Mouse (Mus musculus) stomach, embryonic 16.5 days (tissue): ENCODE measurements around the gene Gm8220. TPM values are rescaled to one million over a fixed set of nuclear protein-coding genes. Genes with fewer than 3 reads are reported as not detected.
"Not testable (repeated sequence)": the region's sequence is repeated elsewhere in the genome, so short reads cannot be mapped to it uniquely, and the experiment has no call there.

ENCODE experiments used
- ATAC-seq: fragments of 200-750 bp; cut with Nextera tagmentation; 2 replicates; pipeline ENCODE4 v1.8.0; 2017; ENCODE audit warnings: moderate number of reproducible peaks, moderate TSS enrichment; ENCODE audit not compliant: insufficient read depth, low FRiP score
- H3K27ac ChIP-seq: fragments of 300-500 bp; sonication (generic); 2 replicates; pipeline ENCODE4 v1.5.1; 2014; ENCODE audit warnings: low read length
- H3K27me3 ChIP-seq: fragments of 300-500 bp; sonication (generic); 2 replicates; pipeline ENCODE4 v1.6.1; 2014; ENCODE audit warnings: low read length, control low read depth, mixed read lengths; ENCODE audit not compliant: control insufficient read depth, insufficient read depth
- H3K36me3 ChIP-seq: fragments of 300-500 bp; sonication (generic); 2 replicates; pipeline ENCODE4 v1.6.1; 2014; ENCODE audit warnings: low read length; ENCODE audit not compliant: control insufficient read depth, insufficient read depth
- H3K4me1 ChIP-seq: fragments of 300-500 bp; sonication (generic); 2 replicates; pipeline ENCODE4 v1.6.1; 2014; ENCODE audit warnings: low read length, control low read depth, mixed read lengths; ENCODE audit not compliant: control insufficient read depth, insufficient read depth
- H3K4me2 ChIP-seq: fragments of 300-500 bp; sonication (generic); 2 replicates; pipeline ENCODE4 v1.6.1; 2014; ENCODE audit warnings: low read depth, low read length, mixed read lengths
- H3K4me3 ChIP-seq: fragments of 300-500 bp; sonication (generic); replicated peaks from 2 replicates; pipeline ENCODE4 v1.5.1; 2014; ENCODE audit warnings: mild to moderate bottlenecking, low read length
- H3K9ac ChIP-seq: fragments of 300-500 bp; sonication (generic); 2 replicates; pipeline ENCODE4 v1.6.1; 2014; ENCODE audit warnings: low read length
- H3K9me3 ChIP-seq: fragments of 300-500 bp; sonication (generic); replicated peaks from 2 replicates; pipeline ENCODE4 v1.6.1; 2016; ENCODE audit warnings: low read length, control low read depth; ENCODE audit not compliant: control insufficient read depth
- WGBS: fragments of 180-500 bp; shearing (Covaris S2); extraction: QIAGEN DNeasy Blood & Tissue Kit; methylation state at CpG from one replicate; pipeline ENCODE4 v1.1.7; 2014; 5-methylcytosine and 5-hydroxymethylcytosine counted together
- polyA plus RNA-seq: library from polyadenylated mRNA; unstranded; fragments of >200 nt; fragmentation: Nextera tagmentation; extraction: Ambion mirVana; gene quantifications from 2 replicates; pipeline ENCODE4 v1.2.1, GENCODE M21; 2015

The Gm8220 gene
- polyA plus RNA-seq, result not detected in 2 replicates

DNA sequence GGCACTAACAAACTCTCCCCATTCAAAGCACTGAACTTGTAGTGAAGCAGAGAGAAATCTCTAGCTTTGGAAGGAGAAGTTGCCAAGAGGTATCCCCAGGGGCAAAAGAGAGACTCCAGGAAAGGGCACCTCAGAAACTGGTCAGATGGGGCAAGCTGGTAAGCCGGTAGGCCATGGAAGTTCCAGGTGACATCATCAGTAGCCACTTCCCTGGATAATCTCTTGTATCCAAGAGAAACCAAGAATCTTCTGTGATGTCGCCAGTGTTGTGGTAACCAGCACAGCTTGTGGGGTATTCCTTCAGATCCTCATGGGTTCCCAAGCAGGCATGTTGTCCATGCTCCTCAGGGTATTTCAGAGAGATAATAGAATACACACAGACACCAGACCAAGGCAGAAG lies at the start of gene Gm8220:
TSS of gene Gm8220 (plus strand) at position 301 of the 400 bp plus-strand sequence.
- 91% methylated on average over 2 of the region's 2 CpGs for WGBS
- not testable (repeated sequence) for H3K9me3 ChIP-seq, H3K27me3 ChIP-seq, ATAC-seq, H3K9ac ChIP-seq, H3K4me1 ChIP-seq, H3K4me3 ChIP-seq, H3K4me2 ChIP-seq, H3K27ac ChIP-seq, H3K36me3 ChIP-seq

DNA sequence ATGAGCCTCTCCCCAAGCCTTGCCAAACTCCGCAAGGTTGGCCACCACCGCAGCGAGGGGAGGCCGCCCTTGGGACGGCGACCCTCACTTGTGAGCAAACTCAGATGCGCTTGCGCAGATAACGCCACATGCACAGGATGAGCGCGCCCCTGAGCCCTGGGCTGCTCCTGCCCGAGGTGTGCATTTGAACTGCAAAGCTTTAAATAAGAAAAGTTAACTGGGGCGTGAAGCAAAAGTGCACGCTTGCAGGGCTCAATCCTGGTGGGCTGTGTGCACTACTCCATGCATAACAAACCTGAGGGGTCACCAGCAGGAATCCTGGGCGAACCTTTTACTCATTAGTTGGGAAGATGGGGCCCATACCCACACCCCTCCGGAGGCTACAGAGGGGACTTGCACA lies 37.3 kb upstream of the Gm8220 start:
- no peak for ATAC-seq
- no peak overlapping the region for H3K4me2 ChIP-seq
- 90% methylated on average over 16 of the region's 16 CpGs for WGBS

DNA sequence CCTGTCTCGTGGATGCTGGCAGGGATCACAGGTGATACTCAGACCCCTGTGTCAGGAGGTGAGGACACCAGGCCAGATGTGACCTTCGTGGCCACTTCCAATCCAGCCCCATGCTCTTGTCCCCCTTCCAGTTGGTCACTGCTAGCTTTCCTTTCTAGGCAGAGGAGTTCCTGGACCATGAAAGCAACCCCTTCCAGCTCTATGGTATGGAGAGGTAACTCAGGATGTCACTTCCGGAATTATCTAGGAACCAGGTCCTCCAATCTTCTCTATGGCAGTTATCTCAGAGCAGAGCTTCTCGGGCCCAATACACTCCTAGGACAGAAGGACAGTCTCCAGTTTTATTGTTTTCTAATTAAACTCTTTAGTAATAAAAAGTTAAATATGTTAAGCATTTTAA lies 26.7 kb downstream of the Gm8220 start:
- not testable (repeated sequence) for H3K9ac ChIP-seq, H3K9me3 ChIP-seq, H3K4me1 ChIP-seq, H3K4me2 ChIP-seq, H3K27me3 ChIP-seq, ATAC-seq, H3K36me3 ChIP-seq, H3K4me3 ChIP-seq, H3K27ac ChIP-seq
- 72% methylated on average over 4 of the region's 4 CpGs for WGBS

More for the DNA sequence above, 37.3 kb upstream of the Gm8220 start:
- no peaks in the 10 kb centered on the region for H3K27me3 ChIP-seq
- no peaks in the 10 kb centered on the region for H3K36me3 ChIP-seq
- H3K4me3 ChIP-seq, result no peak overlapping the region
- no peak overlapping the region for H3K27ac ChIP-seq
- no peak overlapping the region for H3K9ac ChIP-seq
- no peaks in the 10 kb centered on the region for H3K9me3 ChIP-seq
- H3K4me1 ChIP-seq, result no peaks in the 10 kb centered on the region

DNA sequence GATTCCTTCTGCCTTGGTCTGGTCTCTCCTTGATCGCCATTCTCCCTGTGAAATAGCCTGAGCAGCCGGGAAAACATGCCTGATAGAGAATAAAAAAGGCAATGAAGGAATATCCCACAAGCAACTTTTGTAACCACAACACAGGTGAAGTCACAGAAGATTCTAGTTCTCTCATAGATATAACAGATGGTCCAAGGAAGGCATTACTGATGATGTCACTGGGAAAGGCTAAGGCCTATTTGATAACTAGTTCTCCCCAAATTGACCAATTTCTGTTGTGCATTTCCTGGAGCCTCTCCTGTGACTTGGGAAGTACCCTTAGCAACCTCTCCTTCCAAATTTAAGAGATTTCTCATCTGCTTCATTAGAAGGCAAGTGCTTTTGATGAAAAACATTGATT lies 53.1 kb downstream of the Gm8220 start, which contains the start of gene Gm5930:
TSS of gene Gm5930 (minus strand) at position 101 of the 400 bp plus-strand sequence.
- not testable (repeated sequence) for H3K9me3 ChIP-seq, ATAC-seq, H3K4me2 ChIP-seq, H3K9ac ChIP-seq, H3K4me1 ChIP-seq, H3K4me3 ChIP-seq, H3K36me3 ChIP-seq, H3K27me3 ChIP-seq, H3K27ac ChIP-seq
- no CpG with 5 or more reads among the region's 2 CpGs for WGBS

Other genes with a start within 250 kb of the Gm8220 start
- gene Ear2, start 182.9 kb upstream of the Gm8220 start, polyA plus RNA-seq, result 1.4 and 1.5 TPM in 2 replicates
- gene Gm3327, start 161.7 kb upstream of the Gm8220 start, polyA plus RNA-seq, result not detected in 2 replicates
- not detected in 2 replicates for gene Gm8212, start 87.9 kb upstream of the Gm8220 start, polyA plus RNA-seq
- not detected in 2 replicates for gene 4930503E14Rik, start 72.3 kb upstream of the Gm8220 start, polyA plus RNA-seq
- gene Gm5930, start 53.0 kb downstream of the Gm8220 start, polyA plus RNA-seq, result not detected in 2 replicates
- gene Gm8229, start 79.8 kb downstream of the Gm8220 start, polyA plus RNA-seq, result not detected in 2 replicates
- gene Gm3371, start 125.1 kb downstream of the Gm8220 start, polyA plus RNA-seq, result not detected in 2 replicates
- gene Gm8232, start 148.1 kb downstream of the Gm8220 start, polyA plus RNA-seq, result not detected in 2 replicates
- gene BC061237, start 206.9 kb downstream of the Gm8220 start, polyA plus RNA-seq, result not detected in 2 replicates
- not detected in 2 replicates for gene Gm17093, start 232.7 kb downstream of the Gm8220 start, polyA plus RNA-seq